Mouse (Mus musculus) MEL (cell line): ENCODE data around the gene Hspbp1.

Experiments used
- CHD1 ChIP-seq: IDR thresholded peaks from 2 replicates; pipeline ENCODE4 v1.6.1; 2012; ENCODE audit warnings: low read depth, mild to moderate bottlenecking, inconsistent platforms, low read length, improper control_type of control experiment
- E2F4 ChIP-seq: IDR thresholded peaks from 2 replicates; pipeline ENCODE4 v1.6.1; 2011; ENCODE audit warnings: low read depth, low read length, improper control_type of control experiment, borderline replicate concordance
- MEF2A ChIP-seq: IDR thresholded peaks from 2 replicates; pipeline ENCODE4 v1.6.1; 2014; ENCODE audit warnings: low read depth, mild to moderate bottlenecking, inconsistent platforms, low read length, improper control_type of control experiment; ENCODE audit not compliant: poor library complexity, insufficient replicate concordance, severe bottlenecking; ENCODE audit errors: extremely low read depth

DNA sequence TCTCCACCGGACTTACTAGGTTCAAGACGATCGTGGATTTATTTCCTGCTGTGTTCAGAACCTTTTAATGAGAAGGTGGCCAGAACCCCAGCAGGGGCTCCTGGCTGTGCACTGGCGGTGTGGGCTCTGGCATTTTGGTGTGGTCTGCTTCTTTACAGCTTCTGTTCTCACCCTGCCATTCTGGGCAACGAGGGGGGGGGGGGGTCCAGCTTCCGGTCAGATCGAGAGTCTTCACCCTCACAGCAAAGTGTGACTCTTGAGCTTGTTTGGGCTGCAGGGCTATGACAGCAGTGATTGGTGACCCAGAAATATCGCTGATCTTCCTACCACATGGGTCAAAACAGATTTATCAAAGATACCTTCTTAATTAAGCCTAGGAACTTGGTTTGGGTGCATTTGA, 72.5 kb downstream of the Hspbp1 start:
- TF ChIP-seq MEF2A (no peak), E2F4 (no peak), CHD1 (no peak)
